Mouse (Mus musculus) cerebellum, adult 2 months (tissue): Measurements from ENCODE around the gene Csrp3. TPM values are rescaled to one million over a fixed set of nuclear protein-coding genes. Genes with fewer than 3 reads are reported as not detected.

Experiments
- DNase-seq, 2 experiments: peaks; one replicate each; pipeline ENCODE4 v3.0.0; 2021
- H3K27ac ChIP-seq: fragments of 200-500 bp; 2 replicates; pipeline ENCODE4 v1.5.1; 2012; ENCODE audit warnings: low read length, control low read depth, inconsistent platforms; ENCODE audit not compliant: insufficient read depth
- H3K27me3 ChIP-seq: fragments of 200-500 bp; 2 replicates; pipeline ENCODE4 v1.6.1; 2012; ENCODE audit warnings: inconsistent platforms, mild to moderate bottlenecking, low read length, moderate library complexity; ENCODE audit not compliant: control insufficient read depth, insufficient read depth
- H3K4me1 ChIP-seq: fragments of 200-500 bp; 2 replicates; pipeline ENCODE4 v1.6.1; 2011; ENCODE audit warnings: low read length; ENCODE audit not compliant: control insufficient read depth, insufficient read depth
- H3K4me3 ChIP-seq: fragments of 200-500 bp; replicated peaks from 2 replicates; pipeline ENCODE3; 2011; ENCODE audit warnings: mild to moderate bottlenecking, low read depth, low read length, control low read depth; ENCODE audit not compliant: insufficient read depth
- CTCF ChIP-seq: fragments of 200-500 bp; IDR thresholded peaks from 2 replicates; pipeline ENCODE4 v1.5.1; 2011; ENCODE audit warnings: low read depth, mild to moderate bottlenecking, control low read depth, low read length, moderate library complexity, borderline replicate concordance; ENCODE audit not compliant: insufficient read depth
- POLR2A ChIP-seq: fragments of 200-500 bp; IDR thresholded peaks from 2 replicates; pipeline ENCODE4 v1.6.1; 2011; ENCODE audit warnings: low read length, control low read depth, borderline replicate concordance; ENCODE audit not compliant: insufficient read depth
- WGBS: fragments of 180-500 bp; shearing (Covaris S2); methylation state at CpG from one replicate; pipeline ENCODE4 v1.1.7; 2018; 5-methylcytosine and 5-hydroxymethylcytosine counted together
- polyA plus RNA-seq: library from polyadenylated mRNA; depleted of rRNA; stranded (reverse); fragments of >200 nt; gene quantifications from 2 replicates; pipeline ENCODE4 v1.2.3, GENCODE M21; 2012

Gene Csrp3
- polyA plus RNA-seq, 1 experiment: not detected

DNA sequence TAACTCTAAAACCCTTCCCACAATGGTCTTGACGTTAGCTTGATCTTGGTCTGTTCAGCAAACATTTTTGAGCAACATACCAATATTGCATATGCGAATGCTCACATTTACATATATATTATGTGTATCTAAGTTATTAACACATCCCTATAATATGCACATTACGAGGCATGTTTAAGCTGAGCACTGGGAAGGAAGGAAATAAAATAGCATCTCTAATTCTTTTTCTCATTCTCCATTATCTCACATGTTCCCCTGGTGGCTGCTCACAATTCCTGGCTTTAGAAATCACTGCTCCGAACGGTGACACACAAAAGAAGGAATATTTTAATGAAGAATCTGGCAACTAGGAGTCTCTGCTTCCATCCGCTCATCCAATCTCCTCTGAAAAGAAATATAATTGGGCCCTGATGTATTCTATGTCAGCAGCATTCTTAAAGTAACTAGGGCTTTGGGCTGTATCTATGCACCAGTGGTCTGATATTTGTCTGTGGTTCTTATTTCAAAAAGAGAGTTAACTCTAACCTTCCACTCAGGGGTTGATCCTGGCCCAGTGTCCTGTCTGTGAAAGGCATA is 3.8 kb upstream of the Csrp3 start:
- no peaks in the 10 kb centered on the region for H3K4me1 ChIP-seq
- H3K27me3 ChIP-seq: no peaks in the 10 kb centered on the region
- DNase-seq: no peak
- TF ChIP-seq POLR2A (no peak), CTCF (no peak)
- 72% methylated on average over 6 of the region's 6 CpGs for WGBS
- no peak overlapping the region for H3K4me3 ChIP-seq
- no peak overlapping the region for H3K27ac ChIP-seq

DNA sequence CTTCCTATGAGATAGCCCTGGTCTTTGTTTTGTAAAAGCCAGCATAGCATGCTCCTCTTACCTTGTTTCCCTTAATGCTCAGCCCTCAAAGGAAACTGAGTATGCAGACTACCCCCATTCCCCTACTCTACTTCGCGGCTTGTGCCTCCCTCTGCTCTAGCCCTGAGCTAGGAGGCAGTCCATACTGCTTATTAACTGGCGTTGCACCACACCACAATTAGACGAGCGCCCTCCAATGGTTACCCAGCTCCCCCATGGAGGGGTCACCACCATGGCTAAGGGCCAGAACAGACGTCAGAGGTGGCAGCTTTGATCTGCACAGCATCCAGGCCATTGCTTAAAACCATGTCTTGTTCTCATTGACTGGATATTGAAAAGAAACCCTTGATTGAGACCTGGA is 1.1 kb downstream of the Csrp3 start:
- Histone ChIP-seq H3K27ac (no peak overlapping the region), H3K4me3 (no peak overlapping the region), H3K4me1 (peaks cover 6% of the 10 kb centered on the region), H3K27me3 (no peaks in the 10 kb centered on the region)
- WGBS: 46% methylated on average over 6 of the region's 6 CpGs
- no peak for TF ChIP-seq POLR2A
- no peak for TF ChIP-seq CTCF
- no peak for DNase-seq

DNA sequence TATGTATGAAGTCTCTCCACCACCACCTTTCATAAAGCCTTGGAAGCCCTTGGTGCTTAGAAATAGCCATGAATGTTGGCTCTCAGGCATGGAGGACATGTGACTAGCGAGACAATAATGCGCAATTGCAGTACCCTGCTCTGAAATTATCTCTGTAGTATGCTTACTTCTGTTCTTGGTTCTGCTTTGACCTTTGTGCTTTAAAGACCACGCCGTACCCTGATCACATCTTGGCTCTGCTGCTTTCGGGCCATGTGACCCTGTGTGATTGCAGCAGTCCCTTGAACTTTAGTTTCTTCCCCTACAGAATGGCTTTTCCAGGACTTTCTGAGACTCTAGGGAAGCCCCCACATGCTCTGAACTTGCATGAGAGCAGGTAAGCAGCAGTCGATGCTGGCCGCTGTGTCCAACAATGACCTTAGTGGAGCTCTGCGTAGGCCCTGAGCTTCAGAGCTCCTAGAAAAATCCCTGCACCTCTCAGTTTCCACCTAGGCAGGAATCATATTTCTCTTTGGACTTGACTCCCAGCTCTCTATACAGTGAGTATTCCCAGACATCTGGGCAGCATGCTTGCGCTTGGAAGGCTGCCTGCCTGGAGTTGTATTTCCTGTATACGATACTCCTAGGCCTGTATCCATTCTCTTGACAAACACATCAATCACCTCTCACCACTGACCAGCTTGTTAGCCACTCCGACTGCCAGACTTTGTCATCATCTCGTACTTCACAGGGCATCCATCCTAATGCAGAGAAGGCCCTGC is 2.4 kb downstream of the Csrp3 start:
- Histone ChIP-seq H3K27ac (no peak overlapping the region), H3K4me1 (peaks cover 6% of the 10 kb centered on the region), H3K4me3 (no peak overlapping the region), H3K27me3 (no peaks in the 10 kb centered on the region)
- 93% methylated on average over 12 of the region's 12 CpGs for WGBS
- TF ChIP-seq POLR2A: no peak
- no peak for TF ChIP-seq CTCF
- no peak for DNase-seq

DNA sequence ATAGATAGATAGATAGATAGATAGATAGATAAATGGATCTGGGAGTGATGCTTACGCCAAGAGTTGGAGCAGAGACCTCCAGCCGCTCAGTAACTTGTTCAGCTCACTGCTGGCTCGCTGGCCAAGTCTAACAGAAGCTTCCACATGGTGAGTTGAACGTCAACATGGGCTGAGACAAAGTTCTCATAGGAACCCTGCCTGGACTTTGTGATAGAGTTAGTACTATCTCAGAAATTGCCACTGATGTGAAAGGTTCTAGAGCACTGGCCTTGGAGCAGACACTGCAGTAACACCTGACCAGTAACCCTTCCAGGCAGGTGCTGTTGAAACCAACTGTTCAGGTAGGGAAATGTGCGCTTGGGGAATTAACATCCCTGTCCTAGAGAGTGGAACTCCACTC is 4.3 kb downstream of the Csrp3 start:
- peaks cover 6% of the 10 kb centered on the region for H3K4me1 ChIP-seq
- H3K4me3 ChIP-seq: no peak overlapping the region
- no peak for DNase-seq
- no peaks in the 10 kb centered on the region for H3K27me3 ChIP-seq
- TF ChIP-seq CTCF (no peak), POLR2A (no peak)
- WGBS: 86% methylated on average over 5 of the region's 5 CpGs
- no peak overlapping the region for H3K27ac ChIP-seq

DNA sequence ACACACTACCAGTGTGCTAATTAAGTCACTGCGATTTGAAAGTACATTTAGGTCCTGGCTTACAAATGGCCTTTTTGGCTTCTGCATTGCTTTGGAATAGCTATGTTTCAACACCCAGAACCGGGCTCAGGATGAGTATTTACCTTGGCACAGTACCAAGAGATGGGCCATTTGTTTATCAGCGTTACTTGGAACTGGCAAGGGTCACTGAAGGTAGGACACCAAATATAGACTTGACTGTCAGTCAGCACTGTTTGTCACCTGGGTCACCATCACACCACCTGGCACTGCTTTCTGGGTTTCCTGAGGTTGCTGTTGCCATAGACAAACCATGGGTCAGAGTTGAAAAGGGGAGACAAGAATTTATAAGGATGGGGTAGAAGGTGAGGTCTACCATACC is 5.5 kb downstream of the Csrp3 start:
- no peak overlapping the region for H3K27ac ChIP-seq
- H3K27me3 ChIP-seq: no peaks in the 10 kb centered on the region
- H3K4me1 ChIP-seq: peaks cover 6% of the 10 kb centered on the region
- no peak for TF ChIP-seq POLR2A
- H3K4me3 ChIP-seq: no peak overlapping the region
- DNase-seq: peak in 1 of 2 experiments; percentile 24
- 18% methylated on average over 3 of the region's 3 CpGs for WGBS

DNA sequence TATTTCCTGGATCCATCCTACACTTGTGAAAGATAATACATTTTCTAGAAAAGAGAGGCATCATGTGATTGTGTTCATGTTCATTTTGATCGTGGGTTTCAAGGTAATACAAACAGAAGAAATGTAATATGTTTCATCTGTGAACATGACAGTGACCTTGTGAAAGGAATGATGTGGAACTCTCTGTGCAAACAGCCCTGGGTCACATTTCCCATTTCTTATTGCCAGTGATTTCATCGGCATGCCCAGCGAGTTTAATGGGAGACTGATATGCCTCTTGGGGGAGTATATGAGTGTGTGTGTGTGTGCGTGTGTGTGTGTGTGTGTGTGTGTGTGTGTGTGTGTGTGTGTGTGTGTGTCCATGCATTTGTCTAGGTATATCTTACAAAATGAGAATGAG is 6.3 kb downstream of the Csrp3 start:
- Histone ChIP-seq H3K27ac (no peak overlapping the region), H3K4me3 (no peak overlapping the region), H3K4me1 (peaks cover 6% of the 10 kb centered on the region), H3K27me3 (no peaks in the 10 kb centered on the region)
- TF ChIP-seq CTCF (no peak), POLR2A (no peak)
- DNase-seq: no peak
- 84% methylated on average over 4 of the region's 4 CpGs for WGBS

DNA sequence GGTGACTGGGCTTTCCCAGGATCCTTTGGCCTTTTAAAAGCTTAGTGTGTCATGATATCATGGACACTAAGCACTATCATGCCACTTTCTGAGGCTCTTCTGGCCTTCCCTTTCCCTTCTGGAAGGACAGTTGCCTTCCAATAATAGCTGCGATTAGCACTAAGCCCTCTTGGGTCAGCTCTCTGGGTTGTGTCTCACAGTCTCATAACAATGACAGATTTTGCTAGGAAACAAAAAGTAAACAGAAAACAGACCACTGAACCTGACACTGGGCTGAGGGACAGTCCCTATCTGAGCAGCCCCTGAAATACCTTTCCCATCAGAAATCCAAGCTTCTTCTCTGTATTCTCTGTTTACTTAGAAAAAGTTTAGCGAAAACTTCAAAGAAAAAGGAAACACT is 7.3 kb downstream of the Csrp3 start:
- no peak overlapping the region for H3K4me3 ChIP-seq
- DNase-seq: no peak
- H3K27me3 ChIP-seq: no peaks in the 10 kb centered on the region
- H3K4me1 ChIP-seq: peaks cover 6% of the 10 kb centered on the region
- no peak overlapping the region for H3K27ac ChIP-seq
- TF ChIP-seq POLR2A: no peak
- WGBS: 92% methylated on average over 2 of the region's 2 CpGs

DNA sequence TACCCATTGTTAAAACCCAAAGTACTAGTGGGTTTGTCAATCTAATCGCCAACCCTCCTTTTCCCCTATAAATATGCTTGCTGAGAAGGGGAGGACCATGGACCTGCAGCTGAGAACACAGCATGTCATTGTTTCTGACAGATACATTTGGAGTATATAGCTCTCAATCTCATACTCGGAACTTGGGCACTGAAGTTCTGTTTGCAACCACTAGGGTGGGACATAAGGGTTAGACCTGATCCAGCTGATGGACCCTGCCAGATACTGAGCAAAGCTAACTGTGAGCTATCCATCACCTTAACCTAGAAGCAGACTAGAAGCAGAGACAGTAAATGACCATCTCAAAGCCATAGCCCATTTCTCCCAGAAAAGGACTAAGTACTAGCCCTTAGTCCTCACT is 9.4 kb downstream of the Csrp3 start:
- Histone ChIP-seq H3K27ac (no peak overlapping the region), H3K4me3 (no peak overlapping the region), H3K27me3 (no peaks in the 10 kb centered on the region), H3K4me1 (peaks cover 6% of the 10 kb centered on the region)
- TF ChIP-seq POLR2A (no peak), CTCF (no peak)
- DNase-seq: no peak
- WGBS: 70% methylated on average over 2 of the region's 2 CpGs
